Mouse (Mus musculus) E14TG2a.4 (cell line): Measurements from ENCODE around the gene Grin2d.

Experiments
- CTCF ChIP-seq: conservative IDR thresholded peaks from 2 replicates; pipeline ENCODE4 v1.5.1; 2014; ENCODE audit warnings: low read length
- POU5F1 ChIP-seq: IDR thresholded peaks from 2 replicates; pipeline ENCODE4 v1.6.1; 2014; ENCODE audit warnings: low read length, borderline replicate concordance

DNA sequence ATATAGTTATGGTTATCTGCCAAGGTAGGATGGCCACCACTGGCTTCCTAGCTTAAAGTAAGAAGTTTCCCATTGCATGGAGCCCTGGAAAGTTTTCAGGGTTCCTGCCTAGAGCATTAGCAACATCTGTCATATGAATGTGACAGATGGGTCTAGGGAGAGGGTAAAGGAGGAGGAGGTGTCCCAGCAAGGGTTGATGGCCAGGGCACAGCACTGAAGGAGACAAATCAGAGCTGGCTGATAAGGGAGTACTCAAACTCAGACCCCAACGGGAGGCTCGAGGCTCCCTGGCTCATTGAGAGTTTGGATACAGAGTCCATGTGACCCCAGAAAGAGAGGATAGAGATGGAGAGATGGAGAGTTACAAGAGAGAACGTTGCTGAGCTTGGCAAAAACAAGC is 27.5 kb downstream of the Grin2d start:
- TF ChIP-seq CTCF (no peak), POU5F1 (no peak)
